In the genomic region with DNA sequence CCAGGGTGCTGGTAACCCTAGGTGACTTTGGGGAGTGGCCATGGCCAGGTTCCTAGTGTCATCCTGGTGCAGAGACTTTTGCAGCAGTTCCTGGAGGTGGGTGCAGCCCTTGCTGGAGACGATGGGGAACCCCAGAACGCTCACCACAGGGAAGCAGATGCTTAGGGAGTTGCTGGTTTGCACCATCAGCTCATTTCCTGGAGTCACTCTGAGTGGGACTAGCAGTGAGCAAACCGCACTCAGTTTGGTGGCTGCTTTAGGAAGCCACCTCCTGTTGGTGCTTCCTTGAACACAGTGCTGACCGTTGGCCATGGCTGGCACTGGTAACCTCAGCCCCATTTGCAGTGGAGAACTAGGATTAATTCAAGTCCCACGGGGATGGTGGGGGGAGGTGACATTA, we compare ENCODE assay signal across 25 mouse cellular contexts. TPM values are rescaled to one million over a fixed set of nuclear protein-coding genes. Genes with fewer than 3 reads are reported as not detected.
DNase-seq lines count a peak whose midpoint lies in the region; ATAC-seq and TF ChIP-seq lines count a peak whose summit lies in the region.
"Had no signal": no experiment of that assay in that cellular context is flagged by ENCODE, and none has a peak within 500 bp of the region (broad histone marks: within the 10 kb centered on the region; RNA-seq: fewer than 3 reads in every experiment).

No protein-coding gene starts in this region.

- no peak overlapping the region for H3K4me3 ChIP-seq in bone marrow, adult 2 months (replicated peaks; ENCODE audit: control insufficient read depth, low read depth, low read length)
- no peak overlapping the region for H3K4me3 ChIP-seq in embryonic facial prominence, embryonic 10.5 days
- H3K4me3 ChIP-seq: embryonic facial prominence, embryonic 15.5 days; erythroblast, embryonic 14.5 days; forebrain, embryonic 15.5 days; heart, embryonic 10.5 days; heart, embryonic 15.5 days; hindbrain, embryonic 10.5 days had no signal

- peak overlapping the region; percentile 23 for H3K27ac ChIP-seq in bone marrow, adult 2 months (ENCODE audit: control insufficient read depth, insufficient read depth, low read depth, low read length, poor library complexity)
- no peak overlapping the region for H3K27ac ChIP-seq in embryonic facial prominence, embryonic 10.5 days (replicated peaks)
- H3K27ac ChIP-seq: embryonic facial prominence, embryonic 15.5 days; forebrain, embryonic 15.5 days; heart, embryonic 10.5 days; heart, embryonic 15.5 days; hindbrain, embryonic 10.5 days; hindbrain, embryonic 14.5 days had no signal

- 3% methylated on average over 5 of the region's 5 CpGs for WGBS in bone marrow, adult 2 months
- whole genome bisulfite sequencing in embryonic facial prominence, embryonic 10.5 days: 87% methylated on average over 5 of the region's 5 CpGs

- no peak for TF ChIP-seq CTCF in bone marrow, adult 2 months (IDR thresholded peaks at IDR 0.05; ENCODE audit: control insufficient read depth, insufficient read depth, low read length)

- DNase-seq in right cerebral cortex, postnatal 14 days: peak; percentile 6
- DNase-seq in right cerebral cortex, adult 2 months (ENCODE audit: low spot score in 2 of 2): no peak
- DNase-seq in embryonic facial prominence, embryonic 10.5 days (ENCODE audit: low spot score): no peak
- DNase-seq in frontal cortex, postnatal 25 days (ENCODE audit: low spot score in 2 of 2): no peak
- DNase-seq: adrenal gland, postnatal 10 days; B cell, adult 2 months; cerebellum, adult 11-12 months; cerebellum, adult 9-10 months; cerebellum, postnatal 25 days; gastrocnemius, postnatal 36 days; heart, adult 18-20 months; heart, postnatal 14 days had no signal

- no peaks in the 10 kb centered on the region; the same call in 1 of the 2 replicates for H3K36me3 ChIP-seq in embryonic facial prominence, embryonic 10.5 days (replicated peaks)
- H3K36me3 ChIP-seq: embryonic facial prominence, embryonic 15.5 days; forebrain, embryonic 15.5 days; heart, embryonic 10.5 days; heart, embryonic 15.5 days had no signal

- ATAC-seq in hematopoietic stem cell, adult 5-6 weeks (replicated peaks in 1 of 2; ENCODE audit: insufficient read depth in 1 of 2, low FRiP score in 2 of 2, low TSS enrichment in 1 of 2, low read depth in 1 of 2, poor library complexity in 2 of 2, severe bottlenecking in 2 of 2): peak; percentile 29 to 43
- ATAC-seq in megakaryocyte progenitor cell, adult 5-6 weeks (replicated peaks; ENCODE audit: poor library complexity): peak; percentile 47
- ATAC-seq: forebrain, embryonic 15.5 days; intestine, embryonic 16.5 days had no signal

- TF ChIP-seq POLR2A in bone marrow, adult 2 months (IDR thresholded peaks at IDR 0.05; ENCODE audit: borderline replicate concordance, control insufficient read depth, low read depth, low read length): no peak

- peaks cover 84% of the 10 kb centered on the region for H3K27me3 ChIP-seq in embryonic facial prominence, embryonic 10.5 days (replicated peaks; ENCODE audit: low read depth, poor library complexity, severe bottlenecking)

- H3K9me3 ChIP-seq in embryonic facial prominence, embryonic 10.5 days: no peaks in the 10 kb centered on the region
- H3K9me3 ChIP-seq: embryonic facial prominence, embryonic 15.5 days; forebrain, embryonic 15.5 days; heart, embryonic 10.5 days; heart, embryonic 15.5 days; hindbrain, embryonic 10.5 days had no signal

- peaks cover 9% of the 10 kb centered on the region; the same call in 1 of the 2 replicates for H3K4me1 ChIP-seq in bone marrow, adult 2 months (ENCODE audit: control insufficient read depth, insufficient read depth, low read length)
- H3K4me1 ChIP-seq in embryonic facial prominence, embryonic 10.5 days: peaks cover 27% of the 10 kb centered on the region

RNA-seq across cellular contexts. Expression of a gene that starts 9.2 kb away (rescaled TPM):
- polyA plus RNA-seq in bone marrow, adult 2 months (2011; ENCODE audit: insufficient read depth, insufficient read length, low replicate concordance, missing spikeins): 1.6 TPM in 1 of 2 replicates, not detected in the other
- 8.0 and 9.4 TPM in 2 replicates for total RNA-seq in hematopoietic stem cell, adult 5-6 weeks (2017)
- 4.0 and 4.8 TPM in 2 replicates for total RNA-seq in megakaryocyte progenitor cell, adult 5-6 weeks (2015)
- total RNA-seq in megakaryocyte progenitor cell, adult 5-6 weeks (2017): 4.6 and 5.1 TPM in 2 replicates
- polyA plus RNA-seq in embryonic facial prominence, embryonic 10.5 days (2016; fragmentation: Nextera tagmentation; extraction: Ambion mirVana): 0.59 and 0.62 TPM in 2 replicates
- total RNA-seq: gastrocnemius, adult 18-20 months; gastrocnemius, postnatal 36 days had no signal
- polyA plus RNA-seq: forebrain, embryonic 11.5 days had no signal

RNA-seq across cellular contexts. Expression of a gene that starts 9.3 kb away (rescaled TPM):
- 4.8 and 11.7 TPM in 2 replicates for polyA plus RNA-seq in bone marrow, adult 2 months (2011; ENCODE audit: insufficient read depth, insufficient read length, low replicate concordance, missing spikeins)
- total RNA-seq in hematopoietic stem cell, adult 5-6 weeks (2017): 41.4 and 48.7 TPM in 2 replicates
- total RNA-seq in megakaryocyte progenitor cell, adult 5-6 weeks (2015): 19.4 and 21.1 TPM in 2 replicates
- total RNA-seq in megakaryocyte progenitor cell, adult 5-6 weeks (2017): 20.9 and 26.0 TPM in 2 replicates
- 1.6 and 2.4 TPM in 2 replicates for polyA plus RNA-seq in embryonic facial prominence, embryonic 10.5 days (2016; fragmentation: Nextera tagmentation; extraction: Ambion mirVana)
- total RNA-seq: heart, adult 18-20 months had no signal

RNA-seq across cellular contexts. Expression of a gene that starts 43.4 kb away (rescaled TPM):
- polyA plus RNA-seq in bone marrow, adult 2 months (2011; ENCODE audit: insufficient read depth, insufficient read length, low replicate concordance, missing spikeins): 116 and 226 TPM in 2 replicates
- total RNA-seq in hematopoietic stem cell, adult 5-6 weeks (2017): 289 and 297 TPM in 2 replicates
- total RNA-seq in megakaryocyte progenitor cell, adult 5-6 weeks (2015): 147 and 172 TPM in 2 replicates
- total RNA-seq in megakaryocyte progenitor cell, adult 5-6 weeks (2017): 214 and 274 TPM in 2 replicates
- polyA plus RNA-seq in embryonic facial prominence, embryonic 10.5 days (2016; fragmentation: Nextera tagmentation; extraction: Ambion mirVana): 160 and 177 TPM in 2 replicates

RNA-seq across cellular contexts. Expression of a gene that starts 45.0 kb away (rescaled TPM):
- 31.4 and 64.8 TPM in 2 replicates for polyA plus RNA-seq in bone marrow, adult 2 months (2011; ENCODE audit: insufficient read depth, insufficient read length, low replicate concordance, missing spikeins)
- 95.1 and 97.5 TPM in 2 replicates for total RNA-seq in hematopoietic stem cell, adult 5-6 weeks (2017)
- total RNA-seq in megakaryocyte progenitor cell, adult 5-6 weeks (2015): 303 and 328 TPM in 2 replicates
- 225 and 240 TPM in 2 replicates for total RNA-seq in megakaryocyte progenitor cell, adult 5-6 weeks (2017)
- polyA plus RNA-seq in embryonic facial prominence, embryonic 10.5 days (2016; fragmentation: Nextera tagmentation; extraction: Ambion mirVana): 273 and 284 TPM in 2 replicates
